Mouse (Mus musculus) limb, embryonic 11.5 days (tissue): ENCODE results near the gene Clmp. TPM values are rescaled to one million over a fixed set of nuclear protein-coding genes. Genes with fewer than 3 reads are reported as not detected.
"Not testable (repeated sequence)": the region's sequence is repeated elsewhere in the genome, so short reads cannot be mapped to it uniquely, and the experiment has no call there.

Experiments
- ATAC-seq: fragments of 200-750 bp; cut with Nextera tagmentation; 2 replicates; pipeline ENCODE4 v1.8.0; 2017; ENCODE audit warnings: low read depth; ENCODE audit not compliant: insufficient number of reproducible peaks, low FRiP score, low TSS enrichment
- DNase-seq: peaks from one replicate; pipeline ENCODE4 v3.0.0-alpha.2; 2015; ENCODE audit warnings: low spot score
- H3K27ac ChIP-seq: fragments of 300-500 bp; sonication (generic); replicated peaks from 2 replicates; pipeline ENCODE4 v1.5.1; 2014; ENCODE audit warnings: low read depth, mild to moderate bottlenecking, low read length
- H3K27me3 ChIP-seq: fragments of 300-500 bp; sonication (generic); 2 replicates; pipeline ENCODE4 v1.6.1; 2014; ENCODE audit warnings: mild to moderate bottlenecking, low read length, mixed read lengths; ENCODE audit not compliant: control insufficient read depth, insufficient read depth
- H3K36me3 ChIP-seq: fragments of 300-500 bp; sonication (generic); 2 replicates; pipeline ENCODE4 v1.6.1; 2014; ENCODE audit warnings: mild to moderate bottlenecking, low read length, moderate library complexity, mixed read lengths; ENCODE audit not compliant: control insufficient read depth, insufficient read depth
- H3K4me1 ChIP-seq: fragments of 300-500 bp; sonication (generic); 2 replicates; pipeline ENCODE4 v1.6.1; 2014; ENCODE audit warnings: low read length, mixed read lengths; ENCODE audit not compliant: control insufficient read depth, insufficient read depth
- H3K4me2 ChIP-seq: fragments of 300-500 bp; sonication (generic); 2 replicates; pipeline ENCODE4 v1.6.1; 2014; ENCODE audit warnings: low read depth, mild to moderate bottlenecking, moderate library complexity; ENCODE audit not compliant: severe bottlenecking
- H3K4me3 ChIP-seq: fragments of 300-500 bp; sonication (generic); 2 replicates; pipeline ENCODE4 v1.5.1; 2014; ENCODE audit warnings: low read depth, low read length
- H3K9ac ChIP-seq: fragments of 300-500 bp; sonication (generic); 2 replicates; pipeline ENCODE4 v1.6.1; 2014; ENCODE audit warnings: mild to moderate bottlenecking, low read length
- H3K9me3 ChIP-seq: fragments of 300-500 bp; sonication (generic); 2 replicates; pipeline ENCODE4 v1.6.1; 2016; ENCODE audit warnings: low read length; ENCODE audit not compliant: control insufficient read depth
- WGBS: fragments of 180-500 bp; shearing (Covaris S2); extraction: QIAGEN DNeasy Blood & Tissue Kit; methylation state at CpG from one replicate; pipeline ENCODE4 v1.1.7; 2014; 5-methylcytosine and 5-hydroxymethylcytosine counted together
- polyA plus RNA-seq: library from polyadenylated mRNA; unstranded; fragments of >200 nt; fragmentation: Nextera tagmentation; extraction: Ambion mirVana; gene quantifications from 2 replicates; pipeline ENCODE4 v1.2.1, GENCODE M21; 2014

Gene Clmp
- polyA plus RNA-seq, 1 experiment from 2014 or later: 62.7 TPM

DNA sequence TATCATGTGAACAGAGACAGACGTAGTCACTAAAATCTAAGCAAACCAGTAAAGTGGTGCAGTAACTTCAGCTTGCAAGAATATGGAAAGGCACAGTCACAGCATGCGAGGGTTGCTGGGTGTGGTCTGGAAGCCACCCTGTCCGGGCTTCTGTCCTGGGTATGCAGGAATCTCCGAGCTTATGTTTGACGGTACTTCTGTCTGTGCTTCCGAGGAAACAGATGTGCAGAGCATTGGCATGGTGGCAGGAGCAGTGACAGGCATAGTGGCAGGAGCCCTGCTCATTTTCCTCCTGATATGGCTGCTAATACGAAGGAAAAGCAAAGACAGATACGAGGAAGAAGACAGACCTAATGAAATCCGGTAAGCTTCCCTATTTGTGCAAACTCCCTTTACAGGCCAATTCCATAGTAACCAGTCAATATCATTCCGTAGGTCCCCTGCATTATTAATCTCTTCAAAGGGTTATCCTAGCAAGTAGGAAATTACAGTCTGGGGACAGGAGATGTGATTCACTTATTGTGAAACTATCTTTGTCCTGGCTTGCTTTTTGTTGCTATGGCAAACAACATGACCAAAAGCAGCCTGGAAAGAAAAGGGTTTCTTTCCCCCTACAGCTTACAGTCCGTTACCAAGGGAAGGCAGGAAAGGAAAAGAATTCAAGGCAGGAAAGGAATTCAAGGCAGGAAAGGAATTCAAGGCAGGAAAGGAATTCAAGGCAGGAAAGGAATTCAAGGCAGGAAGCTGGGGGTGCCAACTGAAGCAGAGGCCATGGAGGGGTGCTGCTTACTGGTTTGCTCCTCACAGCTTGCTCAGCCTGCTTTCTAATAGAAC is 95.3 kb downstream of the Clmp start:
- Histone ChIP-seq H3K4me2 (no peak overlapping the region), H3K27me3 (no peaks in the 10 kb centered on the region), H3K9ac (no peak overlapping the region), H3K4me3 (no peak overlapping the region), H3K36me3 (no peaks in the 10 kb centered on the region; the same call in none of the 2 replicates), H3K27ac (no peak overlapping the region), H3K9me3 (no peaks in the 10 kb centered on the region), H3K4me1 (peaks cover 4% of the 10 kb centered on the region)
- WGBS: 90% methylated on average over 11 of the region's 11 CpGs
- no peak for DNase-seq
- no peak for ATAC-seq

DNA sequence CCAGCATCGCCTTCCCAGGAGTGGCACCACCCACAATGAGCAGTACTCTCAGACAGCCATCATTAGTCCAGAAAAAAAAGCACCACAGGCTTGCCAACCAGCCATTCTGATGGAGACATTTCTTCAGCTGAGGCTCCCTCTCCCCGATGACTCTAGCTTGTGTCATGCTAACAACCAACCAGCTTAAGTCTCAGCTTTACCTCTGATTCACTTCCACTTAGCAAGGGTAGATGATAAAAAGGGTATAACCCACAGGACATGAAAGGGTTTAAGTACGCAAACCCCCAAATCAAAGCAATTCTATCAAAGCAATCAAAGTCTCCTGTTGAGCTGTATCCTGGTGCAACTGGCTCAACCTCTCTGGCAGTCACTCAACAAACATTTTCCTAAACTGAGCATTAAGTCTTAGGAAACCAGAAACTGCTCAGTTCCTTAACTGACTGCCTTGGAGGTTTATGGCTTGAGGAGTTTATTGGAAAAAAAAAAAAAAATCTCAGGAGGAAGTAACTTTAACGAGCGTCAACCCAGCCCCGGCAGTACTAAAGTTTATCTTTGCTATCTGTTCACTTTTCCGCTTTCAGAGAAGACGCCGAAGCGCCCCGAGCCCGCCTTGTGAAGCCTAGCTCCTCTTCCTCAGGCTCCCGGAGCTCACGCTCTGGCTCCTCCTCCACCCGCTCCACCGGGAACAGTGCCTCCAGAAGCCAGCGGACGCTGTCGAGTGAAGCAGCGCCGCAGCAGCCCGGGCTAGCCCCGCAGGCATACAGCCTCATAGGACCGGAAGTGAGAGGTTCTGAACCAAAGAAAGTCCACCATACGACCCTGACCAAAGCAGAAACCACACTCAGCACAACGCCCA is 96.2 kb downstream of the Clmp start:
- 38% methylated on average over 26 of the region's 26 CpGs for WGBS
- Histone ChIP-seq H3K4me3 (no peak overlapping the region), H3K4me2 (no peak overlapping the region), H3K9ac (no peak overlapping the region), H3K36me3 (no peaks in the 10 kb centered on the region; the same call in none of the 2 replicates), H3K9me3 (no peaks in the 10 kb centered on the region), H3K27me3 (no peaks in the 10 kb centered on the region), H3K27ac (no peak overlapping the region), H3K4me1 (peaks cover 4% of the 10 kb centered on the region)
- DNase-seq (no peak), ATAC-seq (no peak)

DNA sequence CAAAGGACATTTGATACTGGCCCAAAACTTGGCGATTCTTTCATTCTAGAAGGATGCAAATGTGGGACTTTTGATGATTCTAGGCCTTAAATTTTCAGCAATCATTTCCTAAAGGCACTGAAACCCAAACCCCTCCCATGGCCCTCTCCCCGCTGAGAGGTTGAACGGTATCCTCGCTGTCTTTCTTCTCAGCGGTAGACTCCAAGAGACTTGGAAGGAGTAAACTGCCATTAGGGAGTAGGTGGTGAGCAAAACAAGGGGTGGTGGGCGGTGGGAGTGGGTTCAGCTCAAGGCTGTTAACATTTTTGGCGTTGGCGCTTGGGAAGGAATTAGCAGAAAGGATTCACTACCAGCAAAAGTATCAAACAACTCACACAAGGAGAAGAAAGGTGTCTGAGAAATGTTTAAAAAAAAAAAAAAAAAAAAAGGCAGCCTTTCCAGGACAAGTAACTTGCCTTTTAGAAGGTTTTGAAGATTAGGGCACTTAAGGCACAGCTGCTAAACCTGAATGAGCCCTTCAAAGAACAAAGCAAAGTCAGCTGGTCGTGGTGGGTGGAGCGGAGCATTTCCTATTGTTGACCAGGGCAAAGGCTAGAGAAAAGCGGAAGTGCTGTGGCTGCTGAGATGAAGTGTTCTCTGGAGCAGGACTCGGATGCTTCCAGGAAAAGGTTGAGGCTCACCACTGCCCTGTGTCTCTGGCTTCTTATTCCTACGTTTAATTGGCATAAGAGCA is 98.0 kb downstream of the Clmp start:
- H3K36me3 ChIP-seq: no peaks in the 10 kb centered on the region; the same call in 1 of the 2 replicates
- DNase-seq: peak; percentile 50
- WGBS: 19% methylated on average over 13 of the region's 13 CpGs
- H3K27ac ChIP-seq: no peak overlapping the region
- ATAC-seq: no peak
- H3K27me3 ChIP-seq: no peaks in the 10 kb centered on the region
- peaks cover 4% of the 10 kb centered on the region for H3K4me1 ChIP-seq
- H3K9ac ChIP-seq: no peak overlapping the region
- no peak overlapping the region for H3K4me3 ChIP-seq
- H3K9me3 ChIP-seq: no peaks in the 10 kb centered on the region
- H3K4me2 ChIP-seq: no peak overlapping the region

DNA sequence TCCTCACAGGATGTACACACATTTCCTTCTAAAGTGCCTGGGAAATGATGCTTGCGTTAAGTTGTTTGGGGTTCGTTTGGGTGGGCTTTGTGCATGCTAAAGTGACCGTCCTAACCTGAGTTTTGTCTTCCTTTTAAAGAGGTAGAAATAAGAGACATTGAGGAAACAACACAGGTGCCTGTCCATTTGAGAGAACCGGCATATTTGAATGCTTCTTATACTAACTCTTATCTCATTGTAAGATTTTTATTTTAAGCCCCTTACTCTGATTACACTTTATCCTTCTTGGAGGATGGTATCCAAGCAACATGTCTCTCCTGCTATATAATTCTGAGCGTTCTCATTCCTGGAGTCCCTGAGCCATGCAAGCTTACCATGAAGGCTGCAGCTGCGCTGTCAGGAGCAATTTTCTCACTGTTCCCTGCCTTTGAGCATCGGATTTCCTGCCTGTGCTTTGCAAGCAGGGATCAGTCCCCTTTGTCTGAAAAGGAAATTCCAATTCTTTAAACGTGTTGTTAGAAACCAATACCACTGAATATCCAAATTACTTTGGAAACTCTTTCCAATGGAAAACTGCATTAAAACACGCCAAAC is 98.7 kb downstream of the Clmp start:
- no peak for ATAC-seq
- H3K4me2 ChIP-seq: no peak overlapping the region
- WGBS: 23% methylated on average over 9 of the region's 9 CpGs
- no peaks in the 10 kb centered on the region for H3K27me3 ChIP-seq
- H3K27ac ChIP-seq: no peak overlapping the region
- H3K4me3 ChIP-seq: no peak overlapping the region
- H3K4me1 ChIP-seq: peaks cover 4% of the 10 kb centered on the region
- peak; percentile 36 for DNase-seq
- no peaks in the 10 kb centered on the region for H3K9me3 ChIP-seq
- no peak overlapping the region for H3K9ac ChIP-seq
- H3K36me3 ChIP-seq: no peaks in the 10 kb centered on the region; the same call in 1 of the 2 replicates

DNA sequence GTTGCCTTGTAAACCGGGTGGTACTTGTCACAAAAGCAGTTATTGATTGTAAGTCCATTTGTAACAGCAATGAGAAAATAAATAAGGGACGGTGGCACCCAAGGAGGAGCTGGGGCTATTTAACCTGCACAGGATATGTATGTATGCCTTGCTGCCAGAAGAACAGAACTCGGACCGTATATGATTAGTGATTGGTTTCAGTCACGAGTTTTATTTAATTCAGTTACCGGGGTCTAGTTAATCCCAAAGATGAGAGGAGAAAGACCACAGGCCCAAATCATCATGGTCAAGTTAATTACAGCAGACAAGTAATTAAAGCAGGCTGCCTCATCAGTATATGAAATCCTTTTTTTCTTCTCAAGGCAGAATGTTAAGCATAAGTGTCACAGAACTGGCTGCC is 99.7 kb downstream of the Clmp start:
- DNase-seq: no peak
- WGBS: 82% methylated on average over 6 of the region's 6 CpGs

DNA sequence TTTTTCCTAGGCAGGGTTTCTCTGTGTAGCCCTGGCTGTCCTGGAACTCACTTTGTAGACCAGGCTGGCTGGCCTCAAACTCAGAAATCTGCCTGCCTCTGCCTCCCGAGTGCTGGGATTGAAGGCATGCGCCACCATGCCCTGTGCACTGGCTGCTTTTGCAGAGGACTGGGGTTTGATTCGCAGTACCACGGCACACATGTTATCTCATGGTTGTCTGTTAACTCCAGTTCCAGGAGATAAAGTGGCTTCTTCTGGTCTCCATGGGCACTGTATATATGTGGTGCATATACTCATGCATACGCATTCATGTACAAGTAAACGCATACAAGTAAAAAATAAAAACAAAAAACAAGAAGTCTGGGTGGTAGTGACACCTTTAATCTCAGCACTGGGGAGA is 101.1 kb downstream of the Clmp start:
- not testable (repeated sequence) for ATAC-seq, H3K27ac ChIP-seq, DNase-seq, H3K4me1 ChIP-seq, H3K36me3 ChIP-seq, H3K4me2 ChIP-seq, H3K9ac ChIP-seq, H3K9me3 ChIP-seq, H3K27me3 ChIP-seq, H3K4me3 ChIP-seq
- WGBS: 96% methylated on average over 6 of the region's 6 CpGs

More for the DNA sequence above, 99.7 kb downstream of the Clmp start:
- no peak overlapping the region for H3K9ac ChIP-seq
- no peaks in the 10 kb centered on the region for H3K27me3 ChIP-seq
- no peak overlapping the region for H3K4me3 ChIP-seq
- H3K36me3 ChIP-seq: no peaks in the 10 kb centered on the region; the same call in 1 of the 2 replicates
- H3K9me3 ChIP-seq: no peaks in the 10 kb centered on the region
- ATAC-seq: no peak
- H3K4me2 ChIP-seq: no peak overlapping the region
- H3K4me1 ChIP-seq: peaks cover 4% of the 10 kb centered on the region
- H3K27ac ChIP-seq: no peak overlapping the region

DNA sequence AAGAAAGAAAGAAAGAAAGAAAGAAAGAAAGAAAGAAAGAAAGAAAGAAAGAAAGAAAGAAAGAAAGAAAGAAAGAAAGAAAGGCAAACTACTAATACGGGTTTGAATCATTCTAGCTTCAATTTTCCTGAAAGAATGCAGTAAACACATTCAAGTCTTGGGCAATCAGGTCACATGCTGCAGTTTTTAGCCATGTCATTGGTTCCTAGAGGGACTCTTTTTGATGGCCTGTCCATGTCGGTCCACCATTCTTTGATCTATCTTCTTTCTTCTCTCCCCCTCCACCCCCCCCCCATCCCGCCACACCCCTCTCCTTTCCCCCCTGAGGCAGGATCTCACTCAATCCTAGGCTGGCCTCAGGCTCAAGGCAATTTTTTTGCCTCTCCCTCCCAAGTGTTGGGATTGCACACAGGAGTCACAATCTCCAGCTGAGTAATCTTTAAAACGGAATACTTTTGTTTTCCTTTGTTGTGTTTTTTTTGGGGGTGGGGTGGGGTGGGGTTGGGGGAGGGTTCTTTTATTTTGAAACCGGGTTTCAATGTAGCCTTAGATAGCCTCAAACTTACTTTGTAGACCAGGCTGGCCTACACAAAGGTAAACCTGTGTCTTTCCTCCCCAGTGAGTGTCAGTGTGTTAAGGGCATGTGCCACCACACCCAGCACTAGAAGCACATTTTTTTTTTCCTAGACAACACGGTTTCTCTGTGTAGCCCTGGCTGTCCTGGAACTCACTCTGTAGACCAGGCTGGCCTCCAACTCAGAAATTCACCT is 106.3 kb downstream of the Clmp start:
- Histone ChIP-seq H3K4me1 (no peaks in the 10 kb centered on the region), H3K27ac (no peak overlapping the region), H3K27me3 (no peaks in the 10 kb centered on the region), H3K9ac (no peak overlapping the region), H3K9me3 (no peaks in the 10 kb centered on the region), H3K4me3 (no peak overlapping the region), H3K4me2 (no peak overlapping the region), H3K36me3 (no peaks in the 10 kb centered on the region)
- no peak for ATAC-seq
- 70% methylated on average over 6 of the region's 6 CpGs for WGBS
- no peak for DNase-seq
